Mouse (Mus musculus) embryonic facial prominence, embryonic 10.5 days (tissue): Measurements from ENCODE around the gene Cers5. TPM values are rescaled to one million over a fixed set of nuclear protein-coding genes. Genes with fewer than 3 reads are reported as not detected.

Experiments used
- DNase-seq: peaks from one replicate; pipeline ENCODE4 v3.0.0-alpha.2; 2017; ENCODE audit warnings: low spot score
- H3K27ac ChIP-seq: fragments of 300-500 bp; sonication (generic); replicated peaks from 2 replicates; pipeline ENCODE4 v1.5.1; 2016; ENCODE audit warnings: mild to moderate bottlenecking
- H3K27me3 ChIP-seq: fragments of 300-500 bp; sonication (generic); replicated peaks from 2 replicates; pipeline ENCODE4 v1.6.1; 2016; ENCODE audit warnings: low read depth, mild to moderate bottlenecking; ENCODE audit not compliant: poor library complexity, severe bottlenecking
- H3K36me3 ChIP-seq: fragments of 300-500 bp; sonication (generic); replicated peaks from 2 replicates; pipeline ENCODE4 v1.6.1; 2016; ENCODE audit warnings: mild to moderate bottlenecking, moderate library complexity
- H3K4me1 ChIP-seq: fragments of 300-500 bp; sonication (generic); 2 replicates; pipeline ENCODE4 v1.6.1; 2016
- H3K4me3 ChIP-seq: fragments of 300-500 bp; sonication (generic); 2 replicates; pipeline ENCODE4 v1.5.1; 2016; ENCODE audit warnings: mild to moderate bottlenecking, moderate library complexity
- H3K9me3 ChIP-seq: fragments of 300-500 bp; sonication (generic); 2 replicates; pipeline ENCODE4 v1.6.1; 2016; ENCODE audit warnings: mild to moderate bottlenecking
- WGBS: fragments of 180-500 bp; shearing (Covaris S2); methylation state at CpG from one replicate; pipeline ENCODE4 v1.1.7; 2016; 5-methylcytosine and 5-hydroxymethylcytosine counted together
- polyA plus RNA-seq: library from polyadenylated mRNA; unstranded; fragments of >200 nt; fragmentation: Nextera tagmentation; extraction: Ambion mirVana; gene quantifications from 2 replicates; pipeline ENCODE4 v1.2.1, GENCODE M21; 2016

Gene Cers5
- polyA plus RNA-seq, 1 experiment from 2014 or later: 63.8 TPM

DNA sequence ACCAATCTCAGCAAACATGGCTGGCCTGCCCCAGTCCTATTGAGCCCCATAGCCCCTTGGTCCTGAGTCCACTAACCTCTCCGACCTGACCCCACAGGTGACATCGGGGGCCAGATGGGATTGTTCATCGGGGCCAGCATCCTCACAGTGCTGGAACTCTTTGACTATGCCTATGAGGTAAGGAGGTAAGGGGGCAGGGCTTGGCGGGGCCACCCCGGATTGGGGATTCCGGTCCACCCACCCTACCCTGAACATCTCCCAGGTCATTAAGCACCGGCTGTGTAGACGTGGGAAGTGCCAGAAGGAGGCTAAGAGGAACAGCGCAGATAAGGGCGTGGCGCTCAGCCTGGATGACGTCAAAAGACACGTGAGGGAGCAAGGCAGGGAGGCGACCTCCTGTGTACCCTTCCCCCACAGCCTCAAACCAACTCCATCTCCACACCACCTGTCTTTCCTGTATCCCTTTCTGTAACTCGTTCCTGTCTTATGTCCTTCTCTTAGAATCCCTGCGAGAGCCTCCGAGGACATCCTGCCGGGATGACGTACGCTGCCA, 74.1 kb downstream of the Cers5 start:
- 35% methylated on average over 20 of the region's 20 CpGs for WGBS
- Histone ChIP-seq H3K36me3 (peaks cover 7% of the 10 kb centered on the region), H3K27ac (no peak overlapping the region), H3K9me3 (no peaks in the 10 kb centered on the region), H3K27me3 (peaks cover 41% of the 10 kb centered on the region), H3K4me3 (0 out of 2 replicates have a peak overlapping the region, but pooled peaks have one; percentile 28), H3K4me1 (peaks cover 34% of the 10 kb centered on the region)
- DNase-seq: no peak

DNA sequence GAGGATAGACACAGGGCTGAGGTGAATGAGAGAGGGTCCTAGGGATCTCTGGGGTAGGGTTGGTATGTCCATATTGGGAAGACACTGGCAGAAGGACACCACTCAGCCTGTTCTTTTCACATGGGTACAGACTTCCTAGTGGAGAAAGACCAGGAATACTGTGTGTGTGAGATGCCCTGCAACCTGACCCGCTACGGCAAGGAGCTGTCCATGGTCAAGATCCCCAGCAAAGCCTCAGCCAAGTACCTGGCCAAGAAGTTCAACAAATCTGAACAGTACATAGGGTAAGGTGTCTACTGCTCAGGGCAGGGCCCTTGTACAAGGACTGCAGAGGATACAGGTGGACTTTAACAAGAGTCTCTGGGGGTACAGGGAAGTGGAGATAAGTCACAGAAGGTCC, 75.4 kb downstream of the Cers5 start:
- 31% methylated on average over 2 of the region's 2 CpGs for WGBS
- DNase-seq: peak; percentile 56
- Histone ChIP-seq H3K27ac (no peak overlapping the region), H3K4me1 (peaks cover 23% of the 10 kb centered on the region), H3K9me3 (no peaks in the 10 kb centered on the region), H3K4me3 (no peak overlapping the region), H3K36me3 (no peaks in the 10 kb centered on the region), H3K27me3 (peaks cover 50% of the 10 kb centered on the region)

DNA sequence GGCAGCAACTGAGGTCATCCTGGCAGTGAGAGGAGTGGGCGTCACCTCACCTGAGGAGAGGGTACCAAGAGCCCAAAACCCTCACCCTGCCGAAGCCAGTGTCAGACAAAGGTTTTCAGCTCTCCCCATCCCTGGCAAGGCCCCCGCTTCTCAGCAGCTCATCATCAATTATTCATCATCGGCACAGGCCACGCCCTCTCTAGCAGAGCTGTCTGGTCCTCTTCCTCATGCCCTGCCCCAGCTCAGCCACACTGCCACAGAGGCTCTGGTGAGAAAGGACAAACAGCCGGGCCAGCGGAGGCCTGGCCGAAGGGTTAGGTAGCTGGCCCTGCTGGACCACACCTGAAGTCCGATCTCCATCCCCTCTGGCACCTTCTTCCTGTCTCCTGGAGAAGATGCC, 80.7 kb downstream of the Cers5 start:
- DNase-seq: no peak
- H3K4me3 ChIP-seq: no peak overlapping the region
- no peaks in the 10 kb centered on the region for H3K9me3 ChIP-seq
- 68% methylated on average over 9 of the region's 9 CpGs for WGBS
- no peaks in the 10 kb centered on the region for H3K36me3 ChIP-seq
- peaks cover 54% of the 10 kb centered on the region for H3K27me3 ChIP-seq
- peak overlapping the region; percentile 37 for H3K27ac ChIP-seq
- H3K4me1 ChIP-seq: peaks cover 30% of the 10 kb centered on the region

DNA sequence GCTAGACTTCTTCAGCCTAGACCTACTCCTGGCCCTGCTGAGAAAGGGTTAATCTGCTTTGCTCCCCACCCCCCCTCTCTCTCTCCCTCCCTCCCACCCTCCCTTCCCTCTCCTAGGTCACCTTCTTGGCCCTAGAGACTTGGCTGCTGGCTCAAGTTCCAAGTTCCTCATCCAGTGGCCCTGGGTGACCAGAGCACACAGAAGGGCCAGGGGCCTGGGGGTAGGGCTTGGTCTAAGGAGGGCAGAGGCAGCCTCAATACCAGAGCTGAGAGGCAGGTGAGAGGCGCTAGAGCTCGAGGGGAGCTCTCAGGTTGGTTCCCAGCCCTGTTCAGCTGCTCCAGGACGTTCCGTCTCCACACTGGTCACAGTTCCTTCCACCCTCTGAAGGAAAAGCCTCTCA, 81.8 kb downstream of the Cers5 start:
- Histone ChIP-seq H3K27me3 (peaks cover 46% of the 10 kb centered on the region), H3K4me3 (no peak overlapping the region), H3K27ac (no peak overlapping the region; the same call in 1 of the 2 replicates), H3K9me3 (no peaks in the 10 kb centered on the region), H3K36me3 (no peaks in the 10 kb centered on the region), H3K4me1 (peaks cover 30% of the 10 kb centered on the region)
- peak; percentile 19 for DNase-seq
- 14% methylated on average over 4 of the region's 4 CpGs for WGBS

DNA sequence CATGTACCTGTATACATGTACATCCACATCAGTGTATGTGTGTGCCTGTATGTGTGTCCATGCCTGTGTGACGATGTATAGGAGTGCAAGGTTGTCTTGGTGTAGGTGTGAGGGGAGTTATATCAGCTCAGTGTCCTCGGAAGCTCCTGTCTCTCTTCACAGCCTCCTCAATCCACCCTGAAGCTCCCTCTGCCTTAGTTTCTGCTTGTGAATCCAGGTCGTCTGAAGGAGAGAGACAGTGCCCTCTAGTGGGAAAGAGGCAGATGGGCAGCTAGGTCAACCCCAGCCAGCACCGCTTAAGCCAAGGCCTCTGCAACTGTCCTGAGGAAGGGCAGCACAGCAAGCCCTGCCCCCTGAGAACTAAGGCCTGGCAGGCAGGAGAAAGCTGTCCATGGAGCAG, 84.0 kb downstream of the Cers5 start:
- Histone ChIP-seq H3K4me3 (no peak overlapping the region), H3K27ac (no peak overlapping the region), H3K36me3 (no peaks in the 10 kb centered on the region), H3K27me3 (peaks cover 40% of the 10 kb centered on the region), H3K9me3 (no peaks in the 10 kb centered on the region), H3K4me1 (peaks cover 30% of the 10 kb centered on the region)
- WGBS: 7% methylated on average over 4 of the region's 4 CpGs
- peak; percentile 66 for DNase-seq

Other genes with a start within 250 kb of the Cers5 start
- gene Faim2, start 244.7 kb downstream of the Cers5 start, polyA plus RNA-seq: 0.45 and 0.74 TPM in 2 replicates
- gene Aqp2, start 193.8 kb downstream of the Cers5 start, polyA plus RNA-seq: not detected in 2 replicates
- gene Aqp5, start 182.1 kb downstream of the Cers5 start, polyA plus RNA-seq: 0.10 TPM in 1 of 2 replicates, not detected in the other
- 0.10 TPM in 1 of 2 replicates, not detected in the other for gene Aqp6, start 171.5 kb downstream of the Cers5 start, polyA plus RNA-seq
- gene Racgap1, start 121.2 kb downstream of the Cers5 start, polyA plus RNA-seq: 146 TPM in 2 replicates
- 3.2 and 4.9 TPM in 2 replicates for gene Asic1, start 102.5 kb downstream of the Cers5 start, polyA plus RNA-seq
- 83.3 and 89.1 TPM in 2 replicates for gene Smarcd1, start 70.8 kb downstream of the Cers5 start, polyA plus RNA-seq
- gene Gm17349, start 67.4 kb downstream of the Cers5 start, polyA plus RNA-seq: not detected in 2 replicates
- 0.42 and 0.55 TPM in 2 replicates for gene Gpd1, start 55.4 kb downstream of the Cers5 start, polyA plus RNA-seq
- 129 and 131 TPM in 2 replicates for gene Cox14, start 47.3 kb downstream of the Cers5 start, polyA plus RNA-seq
- 62.3 and 65.4 TPM in 2 replicates for gene Lima1, start 102.6 kb upstream of the Cers5 start, polyA plus RNA-seq
- gene Fam186a, start 194.2 kb upstream of the Cers5 start, polyA plus RNA-seq: not detected in 2 replicates
- gene Larp4, start 197.2 kb upstream of the Cers5 start, polyA plus RNA-seq: 38.0 and 40.7 TPM in 2 replicates